Mouse (Mus musculus) stomach, embryonic 14.5 days (tissue): ENCODE results near the gene Ankle1. TPM values are rescaled to one million over a fixed set of nuclear protein-coding genes. Genes with fewer than 3 reads are reported as not detected.
"Not testable (repeated sequence)": the region's sequence is repeated elsewhere in the genome, so short reads cannot be mapped to it uniquely, and the experiment has no call there.

Source experiments
- ATAC-seq: fragments of 200-750 bp; cut with Nextera tagmentation; 2 replicates; pipeline ENCODE4 v1.8.0; 2017; ENCODE audit warnings: low read depth, moderate TSS enrichment; ENCODE audit not compliant: insufficient number of reproducible peaks, insufficient read depth, low FRiP score
- H3K27ac ChIP-seq: fragments of 300-500 bp; sonication (generic); 2 replicates; pipeline ENCODE4 v1.5.1; 2014; ENCODE audit warnings: mild to moderate bottlenecking, low read length, moderate library complexity, mixed read lengths
- H3K27me3 ChIP-seq: fragments of 300-500 bp; sonication (generic); 2 replicates; pipeline ENCODE4 v1.6.1; 2014; ENCODE audit warnings: low read length, control low read depth, mixed read lengths; ENCODE audit not compliant: control insufficient read depth, insufficient read depth
- H3K36me3 ChIP-seq: fragments of 300-500 bp; sonication (generic); 2 replicates; pipeline ENCODE4 v1.6.1; 2014; ENCODE audit warnings: mild to moderate bottlenecking, control low read depth, low read length, moderate library complexity, mixed read lengths; ENCODE audit not compliant: control insufficient read depth, insufficient read depth
- H3K4me1 ChIP-seq: fragments of 300-500 bp; sonication (generic); 2 replicates; pipeline ENCODE4 v1.6.1; 2014; ENCODE audit warnings: low read length, control low read depth, mixed read lengths; ENCODE audit not compliant: control insufficient read depth, insufficient read depth
- H3K4me2 ChIP-seq: fragments of 300-500 bp; sonication (generic); replicated peaks from 2 replicates; pipeline ENCODE4 v1.6.1; 2014; ENCODE audit warnings: low read depth, low read length, control low read depth
- H3K4me3 ChIP-seq: fragments of 300-500 bp; sonication (generic); 2 replicates; pipeline ENCODE4 v1.5.1; 2014; ENCODE audit warnings: low read depth, low read length, control low read depth
- H3K9ac ChIP-seq: fragments of 300-500 bp; sonication (generic); replicated peaks from 2 replicates; pipeline ENCODE4 v1.6.1; 2014; ENCODE audit warnings: low read depth, mild to moderate bottlenecking, control low read depth, low read length, moderate library complexity, mixed read lengths
- H3K9me3 ChIP-seq: fragments of 300-500 bp; sonication (generic); 2 replicates; pipeline ENCODE4 v1.6.1; 2016; ENCODE audit warnings: low read depth, low read length, control low read depth; ENCODE audit not compliant: control insufficient read depth
- WGBS: fragments of 180-500 bp; shearing (Covaris S2); extraction: QIAGEN DNeasy Blood & Tissue Kit; methylation state at CpG from one replicate; pipeline ENCODE4 v1.1.7; 2014; 5-methylcytosine and 5-hydroxymethylcytosine counted together
- polyA plus RNA-seq: library from polyadenylated mRNA; unstranded; fragments of >200 nt; fragmentation: Nextera tagmentation; extraction: Ambion mirVana; gene quantifications from 2 replicates; pipeline ENCODE4 v1.2.1, GENCODE M21; 2014

The Ankle1 gene
- polyA plus RNA-seq, 1 experiment from 2014 or later, result 39.8 TPM

DNA sequence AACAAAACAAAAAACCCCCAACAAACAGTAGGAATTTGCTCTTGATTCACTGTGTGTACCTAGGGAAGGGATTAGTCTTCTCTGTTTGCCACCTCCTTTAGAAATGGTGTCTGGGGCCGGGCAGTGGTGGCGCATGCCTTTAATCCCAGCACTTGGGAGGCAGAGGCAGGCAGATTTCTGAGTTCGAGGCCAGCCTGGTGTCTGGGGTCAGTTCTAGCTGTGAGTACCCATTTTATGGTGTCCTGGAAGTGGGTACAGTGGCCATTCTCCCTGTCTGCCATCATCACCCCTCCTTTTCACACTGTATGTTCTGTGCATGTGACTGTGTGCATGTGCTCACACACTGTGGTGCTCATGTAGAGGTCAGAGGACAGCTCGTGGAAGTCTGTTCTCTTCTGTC is 2.4 kb downstream of the Ankle1 start:
- H3K4me1 ChIP-seq, result peaks cover 12% of the 10 kb centered on the region; the same call in 1 of the 2 replicates
- H3K4me2 ChIP-seq, result no peak overlapping the region
- no peaks in the 10 kb centered on the region for H3K9me3 ChIP-seq
- no peak for ATAC-seq
- no peak overlapping the region for H3K27ac ChIP-seq
- no peak overlapping the region for H3K9ac ChIP-seq
- no peak overlapping the region for H3K4me3 ChIP-seq
- H3K36me3 ChIP-seq, result peaks cover 21% of the 10 kb centered on the region; the same call in 1 of the 2 replicates
- 87% methylated on average over 4 of the region's 4 CpGs for WGBS
- H3K27me3 ChIP-seq, result no peaks in the 10 kb centered on the region

- H3K4me3 ChIP-seq, result no peak overlapping the region
- H3K27me3 ChIP-seq, result no peaks in the 10 kb centered on the region
- H3K36me3 ChIP-seq, result peaks cover 21% of the 10 kb centered on the region; the same call in 1 of the 2 replicates
- H3K9me3 ChIP-seq, result no peaks in the 10 kb centered on the region
- no peak; the same call in 1 of the 2 replicates for ATAC-seq
- H3K27ac ChIP-seq, result no peak overlapping the region
- H3K4me1 ChIP-seq, result peaks cover 10% of the 10 kb centered on the region; the same call in 1 of the 2 replicates
- no peak overlapping the region for H3K9ac ChIP-seq
- WGBS, result 47% methylated on average over 11 of the region's 11 CpGs
- H3K4me2 ChIP-seq, result no peak overlapping the region
Observed at GRCm38 (mm10) chr8:71411535-71412273, 5.9 kb downstream of the Ankle1 start.

DNA sequence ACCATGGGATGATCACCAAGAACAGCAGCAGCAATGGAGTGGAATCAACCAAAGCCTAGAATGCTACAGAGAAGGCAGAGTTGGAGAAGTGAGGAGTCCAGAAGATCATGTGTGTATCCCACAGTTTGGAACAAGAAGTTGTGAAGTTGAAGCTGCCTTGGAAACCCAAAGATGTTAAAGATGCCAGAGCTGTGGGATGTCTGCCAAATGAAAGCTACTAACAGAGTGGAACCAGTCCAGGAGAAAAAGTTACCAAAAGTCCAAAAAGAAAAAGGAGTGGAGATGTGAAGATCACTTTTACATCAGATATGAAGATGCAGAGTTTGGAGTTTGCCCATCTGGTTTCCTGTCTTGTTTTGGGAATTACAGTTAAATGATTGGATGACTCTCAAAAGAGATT is 16.3 kb downstream of the Ankle1 start:
- no peak overlapping the region for H3K4me2 ChIP-seq
- H3K4me1 ChIP-seq, result no peaks in the 10 kb centered on the region
- no peaks in the 10 kb centered on the region for H3K27me3 ChIP-seq
- no peak overlapping the region for H3K9ac ChIP-seq
- no peak overlapping the region for H3K27ac ChIP-seq
- H3K4me3 ChIP-seq, result no peak overlapping the region
- H3K36me3 ChIP-seq, result no peaks in the 10 kb centered on the region
- ATAC-seq, result no peak
- 0 out of 2 replicates have a peak, but pooled peaks cover 2% of the 10 kb centered on the region for H3K9me3 ChIP-seq

GRCm38 (mm10) chr8:71432935-71433334 is 27.1 kb downstream of the Ankle1 start:
- not testable (repeated sequence) for H3K36me3 ChIP-seq, H3K27me3 ChIP-seq, H3K9ac ChIP-seq, H3K9me3 ChIP-seq, H3K4me3 ChIP-seq, ATAC-seq, H3K4me1 ChIP-seq, H3K4me2 ChIP-seq, H3K27ac ChIP-seq
- WGBS, result 71% methylated on average over 1 of the region's 1 CpGs

DNA sequence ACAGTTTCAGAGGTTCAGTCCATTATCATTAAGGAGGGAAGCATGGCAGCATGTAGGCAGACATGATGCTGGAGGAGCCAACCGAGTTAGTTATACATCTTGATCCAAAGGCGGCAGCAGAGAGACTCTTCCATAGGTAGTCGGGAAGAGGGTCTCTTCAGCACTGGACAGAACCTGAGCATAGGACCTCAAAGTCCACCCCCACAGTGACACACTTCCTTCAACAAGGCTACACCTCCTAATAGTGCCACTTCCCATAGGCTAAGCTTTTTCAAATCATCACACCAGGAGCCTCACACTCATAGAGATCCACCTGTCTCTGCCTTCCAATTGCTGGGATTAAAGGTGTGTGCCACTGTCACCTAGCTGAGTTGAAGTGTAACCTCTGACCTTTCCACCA is 31.2 kb downstream of the Ankle1 start:
- ATAC-seq, result no peak
- Histone ChIP-seq H3K27ac (no peak overlapping the region), H3K4me2 (no peak overlapping the region), H3K27me3 (no peaks in the 10 kb centered on the region), H3K9me3 (no peaks in the 10 kb centered on the region), H3K9ac (no peak overlapping the region), H3K36me3 (no peaks in the 10 kb centered on the region), H3K4me1 (no peaks in the 10 kb centered on the region), H3K4me3 (no peak overlapping the region)
- WGBS, result 52% methylated on average over 3 of the region's 3 CpGs

- H3K4me3 ChIP-seq, result no peak overlapping the region
- no peak for ATAC-seq
- H3K9ac ChIP-seq, result no peak overlapping the region
- no peak overlapping the region for H3K4me2 ChIP-seq
- H3K9me3 ChIP-seq, result no peaks in the 10 kb centered on the region
- H3K4me1 ChIP-seq, result no peaks in the 10 kb centered on the region
- H3K36me3 ChIP-seq, result no peaks in the 10 kb centered on the region
- no peak overlapping the region for H3K27ac ChIP-seq
- WGBS, result under 1% methylated on average over 7 of the region's 7 CpGs
- no peaks in the 10 kb centered on the region for H3K27me3 ChIP-seq
Observed at GRCm38 (mm10) chr8:71441404-71441803, 35.6 kb downstream of the Ankle1 start.

GRCm38 (mm10) chr8:71445096-71445495 is 39.3 kb downstream of the Ankle1 start:
- no peak for ATAC-seq
- WGBS, result 81% methylated on average over 7 of the region's 7 CpGs
- Histone ChIP-seq H3K4me1 (no peaks in the 10 kb centered on the region), H3K9ac (no peak overlapping the region), H3K36me3 (no peaks in the 10 kb centered on the region), H3K4me3 (no peak overlapping the region), H3K27ac (no peak overlapping the region), H3K9me3 (no peaks in the 10 kb centered on the region), H3K27me3 (no peaks in the 10 kb centered on the region), H3K4me2 (no peak overlapping the region)

DNA sequence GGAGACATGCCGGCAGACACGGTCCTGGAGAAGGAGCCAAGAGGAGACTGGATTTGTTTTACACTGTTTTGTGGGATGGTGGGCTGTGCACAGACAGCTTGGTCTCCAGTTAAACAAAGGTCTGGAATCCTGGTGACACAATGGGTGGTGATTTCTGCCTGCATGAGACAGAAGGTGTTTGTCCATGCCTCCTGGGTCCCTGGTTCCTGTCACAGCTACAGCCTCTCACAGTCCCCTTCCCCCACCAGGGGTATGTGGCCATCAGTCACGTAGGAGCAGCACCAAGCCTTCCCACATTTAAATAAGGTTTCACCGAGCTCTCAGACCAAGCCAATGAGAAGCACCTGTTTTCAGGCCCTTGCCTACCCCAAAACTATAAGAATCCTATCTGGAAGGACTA is 45.5 kb downstream of the Ankle1 start:
- Histone ChIP-seq H3K4me3 (no peak overlapping the region), H3K9ac (no peak overlapping the region), H3K4me2 (no peak overlapping the region), H3K9me3 (no peaks in the 10 kb centered on the region), H3K27ac (no peak overlapping the region), H3K27me3 (no peaks in the 10 kb centered on the region), H3K36me3 (no peaks in the 10 kb centered on the region), H3K4me1 (no peaks in the 10 kb centered on the region)
- no peak for ATAC-seq
- 63% methylated on average over 4 of the region's 4 CpGs for WGBS

- 43% methylated on average over 11 of the region's 11 CpGs for WGBS
- Histone ChIP-seq H3K36me3 (no peaks in the 10 kb centered on the region), H3K4me2 (no peak overlapping the region), H3K27me3 (no peaks in the 10 kb centered on the region), H3K4me3 (no peak overlapping the region), H3K27ac (no peak overlapping the region), H3K9ac (no peak overlapping the region), H3K4me1 (no peaks in the 10 kb centered on the region), H3K9me3 (no peaks in the 10 kb centered on the region)
- ATAC-seq, result no peak
Observed at GRCm38 (mm10) chr8:71451777-71452176, 46.0 kb downstream of the Ankle1 start.
